Mouse (Mus musculus) heart, embryonic 15.5 days (tissue): ENCODE measurements around the gene B4galnt3. TPM values are rescaled to one million over a fixed set of nuclear protein-coding genes. Genes with fewer than 3 reads are reported as not detected.

ENCODE experiments used
- ATAC-seq: fragments of 200-750 bp; cut with Nextera tagmentation; replicated peaks from 2 replicates; pipeline ENCODE4 v1.8.0; 2017; ENCODE audit warnings: low read depth, moderate TSS enrichment; ENCODE audit not compliant: insufficient number of reproducible peaks, insufficient read depth, low FRiP score
- H3K27ac ChIP-seq: fragments of 300-500 bp; sonication (generic); 2 replicates; pipeline ENCODE4 v1.5.1; 2015; ENCODE audit warnings: mild to moderate bottlenecking, inconsistent platforms
- H3K27me3 ChIP-seq: fragments of 300-500 bp; sonication (generic); 2 replicates; pipeline ENCODE4 v1.6.1; 2015; ENCODE audit warnings: inconsistent platforms
- H3K36me3 ChIP-seq: fragments of 300-500 bp; sonication (generic); 2 replicates; pipeline ENCODE4 v1.6.1; 2015; ENCODE audit warnings: mild to moderate bottlenecking, inconsistent platforms
- H3K4me1 ChIP-seq: fragments of 300-500 bp; sonication (generic); replicated peaks from 2 replicates; pipeline ENCODE4 v1.6.1; 2015; ENCODE audit warnings: inconsistent platforms
- H3K4me2 ChIP-seq: fragments of 300-500 bp; sonication (generic); 2 replicates; pipeline ENCODE4 v1.6.1; 2015; ENCODE audit warnings: inconsistent platforms, mild to moderate bottlenecking, moderate library complexity
- H3K4me3 ChIP-seq: fragments of 300-500 bp; sonication (generic); 2 replicates; pipeline ENCODE4 v1.5.1; 2015; ENCODE audit warnings: mild to moderate bottlenecking, inconsistent platforms
- H3K9ac ChIP-seq: fragments of 300-500 bp; sonication (generic); 2 replicates; pipeline ENCODE4 v1.6.1; 2015; ENCODE audit warnings: mild to moderate bottlenecking, inconsistent platforms
- H3K9me3 ChIP-seq: fragments of 300-500 bp; sonication (generic); replicated peaks from 2 replicates; pipeline ENCODE4 v1.6.1; 2016; ENCODE audit warnings: inconsistent platforms
- WGBS: fragments of 180-500 bp; shearing (Covaris S2); methylation state at CpG from one replicate; pipeline ENCODE4 v1.1.7; 2015; ENCODE audit warnings: mixed read lengths; 5-methylcytosine and 5-hydroxymethylcytosine counted together
- polyA plus RNA-seq: library from polyadenylated mRNA; unstranded; fragments of >200 nt; fragmentation: Nextera tagmentation; extraction: Ambion mirVana; gene quantifications from 2 replicates; pipeline ENCODE4 v1.2.1, GENCODE M21; 2015

B4galnt3 gene
- polyA plus RNA-seq, 1 experiment from 2014 or later, result 0.34 TPM

DNA sequence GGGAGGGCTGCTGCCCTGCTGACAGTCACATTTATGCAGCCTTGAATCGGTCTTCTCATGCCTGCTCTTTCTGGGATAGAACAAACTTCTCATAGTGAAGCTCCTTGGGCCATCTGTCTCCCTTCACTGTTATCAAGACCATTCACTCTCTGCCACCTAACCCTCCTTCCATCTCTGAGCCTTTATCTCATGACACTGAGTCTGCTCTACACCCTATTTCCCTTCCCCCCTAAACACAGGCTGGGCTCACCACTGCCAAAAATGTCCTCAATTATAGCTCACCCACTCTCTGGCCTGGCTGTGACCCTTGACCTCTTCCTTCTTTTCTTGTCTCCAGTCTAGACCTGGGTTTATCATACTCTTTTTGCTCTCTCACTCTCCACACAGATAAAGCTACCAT is 77.7 kb downstream of the B4galnt3 start:
- H3K4me3 ChIP-seq, result no peak overlapping the region
- no peaks in the 10 kb centered on the region for H3K9me3 ChIP-seq
- no peaks in the 10 kb centered on the region for H3K36me3 ChIP-seq
- no peak overlapping the region for H3K9ac ChIP-seq
- no peak overlapping the region for H3K27ac ChIP-seq
- no peak for ATAC-seq
- no peak overlapping the region for H3K4me2 ChIP-seq
- no peaks in the 10 kb centered on the region for H3K4me1 ChIP-seq
- WGBS, result 34% methylated on average over 1 of the region's 1 CpGs
- no peaks in the 10 kb centered on the region for H3K27me3 ChIP-seq

DNA sequence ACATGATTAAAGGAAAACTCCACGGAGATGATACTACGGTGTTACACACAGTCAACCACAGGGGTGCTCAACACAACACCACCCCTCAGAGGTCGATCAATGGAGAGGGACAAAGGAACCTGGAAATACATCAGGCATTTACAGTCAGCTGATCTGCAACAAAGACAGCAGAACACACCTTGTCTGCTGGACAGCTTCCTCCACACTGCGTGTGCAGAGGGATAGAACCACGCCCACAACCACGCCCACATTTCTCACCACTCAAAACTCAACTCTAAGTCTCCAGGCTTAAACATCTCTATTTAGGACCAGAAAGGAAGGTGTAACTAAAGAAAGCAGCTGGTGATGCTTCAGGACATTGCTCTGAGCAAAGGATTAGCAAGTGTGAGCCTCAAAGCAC is 82.8 kb downstream of the B4galnt3 start:
- WGBS, result 75% methylated on average over 6 of the region's 6 CpGs
- no peak for ATAC-seq
- H3K27me3 ChIP-seq, result no peaks in the 10 kb centered on the region
- H3K27ac ChIP-seq, result no peak overlapping the region
- no peaks in the 10 kb centered on the region for H3K36me3 ChIP-seq
- no peak overlapping the region for H3K4me2 ChIP-seq
- no peak overlapping the region for H3K4me3 ChIP-seq
- no peaks in the 10 kb centered on the region for H3K4me1 ChIP-seq
- no peak overlapping the region for H3K9ac ChIP-seq
- H3K9me3 ChIP-seq, result no peaks in the 10 kb centered on the region

DNA sequence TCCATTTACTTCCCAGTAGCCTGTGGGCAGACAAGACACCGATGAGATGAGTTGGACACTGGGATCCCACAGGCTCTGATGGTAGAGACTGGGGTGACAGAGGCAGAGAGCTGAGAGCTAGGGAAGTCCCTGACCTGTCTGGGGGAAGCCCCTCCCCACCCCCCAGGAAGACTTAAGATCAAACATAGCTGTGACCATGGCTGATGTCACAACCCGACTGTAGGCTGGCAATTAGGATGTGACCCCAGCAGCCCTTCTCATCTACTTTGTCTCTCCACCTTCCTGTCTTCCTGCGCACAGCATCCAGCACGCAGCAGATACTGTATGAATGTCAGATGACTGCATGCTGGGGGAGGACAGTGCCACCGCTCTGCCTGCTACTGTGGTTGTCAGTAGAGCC is 87.8 kb downstream of the B4galnt3 start:
- 77% methylated on average over 5 of the region's 5 CpGs for WGBS
- no peak for ATAC-seq

DNA sequence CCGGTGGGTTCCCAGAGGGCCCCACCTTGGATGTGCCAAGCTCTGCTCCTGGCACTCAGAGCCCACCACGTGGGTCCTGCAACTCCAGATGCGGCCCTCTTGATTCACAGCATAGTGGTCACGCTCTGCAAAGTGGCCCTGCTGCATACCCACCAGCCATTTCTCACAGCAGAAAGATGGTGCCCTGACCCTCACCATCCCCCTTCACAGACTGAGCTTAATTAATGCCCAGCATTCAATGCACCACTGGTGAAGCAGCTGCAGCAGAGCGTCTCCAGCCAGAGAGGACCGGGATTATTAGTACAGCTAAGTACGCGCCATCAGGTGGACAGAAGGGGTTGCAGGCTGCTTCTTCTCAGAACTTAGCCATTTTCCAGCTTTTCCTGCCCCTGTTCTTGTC is 92.0 kb downstream of the B4galnt3 start:
- no peak overlapping the region for H3K27ac ChIP-seq

More for the DNA sequence above, 87.8 kb downstream of the B4galnt3 start:
- no peaks in the 10 kb centered on the region for H3K4me1 ChIP-seq
- no peaks in the 10 kb centered on the region for H3K9me3 ChIP-seq
- H3K4me3 ChIP-seq, result no peak overlapping the region
- no peak overlapping the region for H3K9ac ChIP-seq
- no peak overlapping the region for H3K4me2 ChIP-seq
- H3K36me3 ChIP-seq, result no peaks in the 10 kb centered on the region
- no peak overlapping the region for H3K27ac ChIP-seq
- 0 out of 2 replicates have a peak, but pooled peaks cover 4% of the 10 kb centered on the region for H3K27me3 ChIP-seq

DNA sequence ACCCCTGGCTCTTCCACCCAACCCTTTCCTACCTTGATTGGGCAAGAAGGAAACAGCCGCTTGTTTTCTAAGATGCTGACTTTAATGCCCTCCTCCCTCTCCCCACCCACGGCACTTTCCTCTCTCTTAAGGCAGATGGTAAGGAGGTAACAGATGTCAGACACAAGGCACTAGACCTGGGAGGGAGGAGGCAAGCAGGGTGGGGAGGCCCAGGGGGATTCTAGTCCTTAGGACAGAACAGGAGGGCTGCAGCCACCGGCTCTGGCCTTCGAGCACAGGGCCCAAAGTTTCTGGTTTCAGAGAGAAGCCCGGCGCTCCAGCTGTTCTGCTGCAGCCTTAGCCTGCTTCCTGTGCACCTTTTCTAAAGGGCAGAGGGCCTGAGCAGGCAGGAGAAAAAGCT is 92.4 kb downstream of the B4galnt3 start:
- Histone ChIP-seq H3K4me1 (peaks cover 2% of the 10 kb centered on the region; the same call in 1 of the 2 replicates), H3K9ac (no peak overlapping the region), H3K4me2 (no peak overlapping the region), H3K9me3 (no peaks in the 10 kb centered on the region), H3K27ac (no peak overlapping the region), H3K36me3 (no peaks in the 10 kb centered on the region), H3K4me3 (no peak overlapping the region), H3K27me3 (0 out of 2 replicates have a peak, but pooled peaks cover 4% of the 10 kb centered on the region)
- 63% methylated on average over 6 of the region's 6 CpGs for WGBS
- no peak for ATAC-seq

More for the DNA sequence above, 92.0 kb downstream of the B4galnt3 start:
- Histone ChIP-seq H3K9ac (no peak overlapping the region), H3K27me3 (0 out of 2 replicates have a peak, but pooled peaks cover 4% of the 10 kb centered on the region), H3K4me3 (no peak overlapping the region), H3K4me1 (peaks cover 2% of the 10 kb centered on the region; the same call in 1 of the 2 replicates), H3K9me3 (no peaks in the 10 kb centered on the region), H3K4me2 (no peak overlapping the region), H3K36me3 (no peaks in the 10 kb centered on the region)
- ATAC-seq, result no peak
- 86% methylated on average over 8 of the region's 8 CpGs for WGBS

DNA sequence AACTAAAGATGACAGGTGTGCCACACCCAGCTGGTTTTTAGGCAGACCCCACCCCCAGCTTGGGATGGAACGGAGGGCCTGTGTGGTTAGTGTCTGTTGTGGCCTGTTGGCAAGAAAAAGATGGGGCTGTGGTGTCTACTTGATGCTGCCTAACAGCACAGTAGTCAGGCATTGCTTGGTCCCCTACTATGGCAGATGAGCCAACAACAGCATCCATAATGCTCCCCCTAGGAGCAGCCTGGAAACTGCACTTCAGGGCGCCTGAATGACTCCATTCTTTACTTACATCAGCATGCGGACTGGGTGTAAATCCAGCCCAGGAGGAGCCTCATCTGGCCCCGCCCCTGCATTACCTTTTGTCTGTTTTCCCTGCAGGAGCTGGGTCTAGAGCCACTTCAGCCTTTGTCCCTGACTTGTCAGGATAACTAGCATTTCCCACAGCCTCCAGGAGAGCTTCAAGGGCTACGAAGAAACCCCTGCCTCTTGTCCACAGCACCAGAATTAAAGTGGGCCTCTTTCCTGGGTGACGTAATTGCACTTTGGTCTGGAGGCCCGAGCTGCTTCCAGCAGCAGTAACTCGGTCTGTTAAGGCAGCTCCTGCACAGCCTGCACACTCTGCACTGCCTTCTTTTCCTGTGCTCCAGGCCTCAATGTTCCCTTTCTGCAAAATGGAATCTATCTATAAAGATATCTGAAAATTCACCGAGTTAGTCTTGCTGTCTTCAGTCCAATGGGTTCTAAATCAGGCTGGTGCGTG is 94.5 kb downstream of the B4galnt3 start:
- ATAC-seq, result no peak
- H3K4me2 ChIP-seq, result no peak overlapping the region
- WGBS, result 54% methylated on average over 10 of the region's 10 CpGs

DNA sequence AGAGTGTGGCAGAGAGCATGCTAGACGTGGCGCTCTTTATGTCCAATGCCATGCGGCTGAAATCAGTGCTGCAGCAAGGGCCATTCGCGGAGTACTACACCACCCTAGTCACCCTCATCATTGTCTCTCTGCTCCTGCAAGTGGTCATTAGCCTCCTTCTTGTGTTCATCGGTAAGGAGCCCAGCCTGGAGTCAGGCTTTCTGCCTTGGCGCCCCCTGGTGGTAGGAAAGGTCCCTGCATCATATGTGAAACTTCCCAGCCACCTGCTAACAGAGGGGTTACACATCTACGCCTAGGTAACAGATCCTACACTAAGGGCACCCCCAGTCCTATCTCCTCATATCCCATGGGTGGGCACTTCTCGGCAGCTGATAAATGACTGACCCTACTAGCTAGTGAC is 96.4 kb downstream of the B4galnt3 start:
- Histone ChIP-seq H3K4me3 (no peak overlapping the region), H3K9me3 (no peaks in the 10 kb centered on the region), H3K4me1 (peaks cover 9% of the 10 kb centered on the region), H3K36me3 (no peaks in the 10 kb centered on the region), H3K9ac (no peak overlapping the region), H3K27me3 (no peaks in the 10 kb centered on the region), H3K27ac (no peak overlapping the region), H3K4me2 (no peak overlapping the region)
- WGBS, result 30% methylated on average over 9 of the region's 9 CpGs
- ATAC-seq, result no peak

More for the DNA sequence above, 94.5 kb downstream of the B4galnt3 start:
- Histone ChIP-seq H3K27me3 (0 out of 2 replicates have a peak, but pooled peaks cover 4% of the 10 kb centered on the region), H3K4me1 (peaks cover 2% of the 10 kb centered on the region; the same call in 1 of the 2 replicates), H3K9ac (no peak overlapping the region), H3K36me3 (no peaks in the 10 kb centered on the region), H3K27ac (no peak overlapping the region), H3K9me3 (no peaks in the 10 kb centered on the region), H3K4me3 (no peak overlapping the region)

DNA sequence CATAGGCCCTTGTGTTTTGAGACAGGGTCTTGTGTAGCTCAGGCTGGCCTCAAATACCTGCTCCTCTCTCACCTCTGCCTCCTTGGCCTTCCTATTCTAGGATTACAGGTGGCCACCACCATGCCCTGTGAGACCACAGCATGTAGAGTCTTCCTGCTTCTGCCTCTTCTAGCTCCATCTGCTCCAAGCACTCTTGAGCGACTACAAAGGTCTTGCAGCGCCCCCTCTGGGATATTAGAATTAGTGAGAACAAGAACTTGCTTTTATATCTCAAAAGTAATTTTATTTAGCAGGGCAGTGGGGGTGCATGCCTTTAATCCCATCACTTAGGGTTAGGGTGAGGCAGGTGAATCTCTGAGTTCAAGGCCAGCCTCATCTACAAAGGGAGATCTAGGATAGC is 97.5 kb downstream of the B4galnt3 start:
- H3K9ac ChIP-seq, result no peak overlapping the region
- 47% methylated on average over 2 of the region's 2 CpGs for WGBS
- no peak for ATAC-seq
- H3K4me3 ChIP-seq, result no peak overlapping the region
- H3K4me2 ChIP-seq, result no peak overlapping the region
- no peak overlapping the region for H3K27ac ChIP-seq
- no peaks in the 10 kb centered on the region for H3K27me3 ChIP-seq
- no peaks in the 10 kb centered on the region for H3K9me3 ChIP-seq
- H3K4me1 ChIP-seq, result peaks cover 20% of the 10 kb centered on the region
- H3K36me3 ChIP-seq, result no peaks in the 10 kb centered on the region

DNA sequence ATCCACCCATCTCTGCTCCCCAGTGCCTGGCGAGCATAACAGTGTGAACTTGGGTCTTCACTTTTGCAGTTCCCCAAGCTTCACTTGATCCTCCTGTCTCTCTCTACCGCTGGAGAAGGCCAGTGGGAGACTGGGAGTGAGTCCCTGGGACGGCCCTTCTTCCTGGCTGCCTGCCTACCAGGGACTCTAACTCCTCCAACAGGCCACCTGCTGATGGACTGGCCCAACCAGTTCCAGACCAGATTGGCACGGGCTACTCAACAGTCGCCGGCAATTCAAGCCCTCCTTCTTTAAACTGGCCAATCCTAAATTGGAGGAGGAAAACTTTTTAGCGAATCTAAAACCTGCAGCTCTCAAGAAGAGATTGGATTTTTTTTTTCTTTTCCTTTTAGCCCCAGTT is 99.4 kb downstream of the B4galnt3 start:
- Histone ChIP-seq H3K4me1 (peaks cover 30% of the 10 kb centered on the region), H3K27ac (no peak overlapping the region), H3K4me2 (no peak overlapping the region), H3K9me3 (no peaks in the 10 kb centered on the region), H3K9ac (no peak overlapping the region), H3K4me3 (no peak overlapping the region), H3K27me3 (no peaks in the 10 kb centered on the region), H3K36me3 (no peaks in the 10 kb centered on the region)
- 34% methylated on average over 7 of the region's 7 CpGs for WGBS
- ATAC-seq, result no peak

DNA sequence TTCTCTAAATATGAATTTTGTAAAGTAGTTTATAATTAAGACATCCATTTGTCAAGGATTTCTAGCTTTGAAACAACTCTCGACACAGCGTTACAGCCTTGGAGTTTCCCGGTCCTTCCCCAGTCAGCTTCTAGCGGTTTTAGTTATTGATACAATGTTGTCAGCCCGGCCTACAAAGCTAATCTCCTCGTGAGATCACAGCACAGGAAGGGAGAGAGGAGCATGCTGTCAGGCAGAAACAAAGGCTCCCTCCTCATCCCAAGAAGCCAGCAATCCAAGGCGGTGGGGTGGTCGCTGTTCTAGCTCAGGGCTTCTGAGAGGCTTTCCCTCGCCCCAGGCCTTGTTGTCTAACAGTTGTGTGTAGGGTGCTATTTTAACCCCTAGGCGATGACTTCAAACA is 100.1 kb downstream of the B4galnt3 start:
- no peak overlapping the region for H3K27ac ChIP-seq
- no peak overlapping the region for H3K9ac ChIP-seq
- H3K9me3 ChIP-seq, result no peaks in the 10 kb centered on the region
- H3K27me3 ChIP-seq, result no peaks in the 10 kb centered on the region
- ATAC-seq, result no peak
- 58% methylated on average over 10 of the region's 10 CpGs for WGBS
- no peaks in the 10 kb centered on the region for H3K36me3 ChIP-seq
- peaks cover 30% of the 10 kb centered on the region for H3K4me1 ChIP-seq
- H3K4me2 ChIP-seq, result no peak overlapping the region
- H3K4me3 ChIP-seq, result no peak overlapping the region

DNA sequence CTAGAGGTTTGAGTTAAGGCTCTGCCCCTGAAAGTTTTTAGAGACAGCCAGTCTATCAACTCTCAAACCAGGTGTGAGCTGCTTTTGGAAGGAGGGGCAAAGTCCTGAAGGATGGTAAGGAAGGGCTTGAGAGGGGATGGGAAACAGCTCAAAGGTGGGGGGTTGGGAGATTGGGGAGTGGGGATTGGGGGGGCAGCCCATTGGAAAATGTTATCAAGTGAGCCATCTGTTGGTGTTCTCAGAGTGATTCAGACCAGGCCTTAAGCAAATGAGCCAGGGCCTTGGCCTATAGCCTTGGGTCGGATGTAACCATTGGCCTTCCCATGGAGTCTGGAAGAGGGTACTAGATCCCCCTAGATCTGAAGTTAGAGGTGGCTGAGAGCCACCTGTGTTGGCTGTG is 100.6 kb downstream of the B4galnt3 start:
- Histone ChIP-seq H3K27ac (no peak overlapping the region), H3K9ac (no peak overlapping the region), H3K4me2 (no peak overlapping the region), H3K4me3 (no peak overlapping the region), H3K36me3 (no peaks in the 10 kb centered on the region), H3K4me1 (peaks cover 31% of the 10 kb centered on the region), H3K27me3 (no peaks in the 10 kb centered on the region), H3K9me3 (no peaks in the 10 kb centered on the region)
- 79% methylated on average over 1 of the region's 1 CpGs for WGBS
- no peak for ATAC-seq

DNA sequence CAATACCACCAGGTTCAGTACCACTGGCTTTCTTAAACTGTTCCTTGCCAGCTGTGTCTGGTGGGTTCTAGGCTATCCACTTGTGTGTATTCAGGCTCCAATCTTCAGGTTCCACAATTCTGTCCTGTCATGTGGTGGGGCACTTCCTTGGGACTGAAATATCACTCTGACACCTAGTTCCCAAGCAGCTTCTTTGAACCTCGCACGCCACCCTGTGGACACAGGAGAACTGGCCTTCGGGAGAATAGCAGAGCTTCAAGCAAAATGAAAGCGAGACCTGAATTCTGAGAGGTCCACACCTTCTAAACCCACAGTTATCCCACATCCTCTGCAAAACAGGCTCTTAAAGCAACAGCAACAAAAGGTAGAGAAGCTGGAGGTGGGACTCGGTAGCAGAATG is 101.2 kb downstream of the B4galnt3 start:
- H3K4me1 ChIP-seq, result peaks cover 37% of the 10 kb centered on the region
- ATAC-seq, result 0 out of 2 replicates have a peak, but pooled peaks have one; percentile 16
- no peak overlapping the region for H3K4me3 ChIP-seq
- no peaks in the 10 kb centered on the region for H3K36me3 ChIP-seq
- no peaks in the 10 kb centered on the region for H3K27me3 ChIP-seq
- no peak overlapping the region for H3K9ac ChIP-seq
- WGBS, result 23% methylated on average over 5 of the region's 5 CpGs
- H3K4me2 ChIP-seq, result no peak overlapping the region
- 0 out of 2 replicates have a peak overlapping the region, but pooled peaks have one; percentile 43 for H3K27ac ChIP-seq
- no peaks in the 10 kb centered on the region for H3K9me3 ChIP-seq
